Mouse (Mus musculus) lung, adult 2 months (tissue): ENCODE measurements at regions not wholly inside any gene's neighbourhood (a gene's known extent, or its start where the extent isn't known, plus 50 kb on each side); places are given as distances from the start of the nearest gene placed in this dataset.

Source experiments
- CTCF ChIP-seq: fragments of 200-500 bp; IDR thresholded peaks from 2 replicates; pipeline ENCODE4 v1.5.1; 2011; ENCODE audit warnings: mild to moderate bottlenecking, low read length, control low read depth; ENCODE audit not compliant: insufficient read depth
- POLR2A ChIP-seq: fragments of 200-500 bp; IDR thresholded peaks from 2 replicates; pipeline ENCODE4 v1.6.1; 2011; ENCODE audit warnings: low read depth, mild to moderate bottlenecking, control low read depth, low read length, borderline replicate concordance; ENCODE audit errors: extremely low read depth

DNA sequence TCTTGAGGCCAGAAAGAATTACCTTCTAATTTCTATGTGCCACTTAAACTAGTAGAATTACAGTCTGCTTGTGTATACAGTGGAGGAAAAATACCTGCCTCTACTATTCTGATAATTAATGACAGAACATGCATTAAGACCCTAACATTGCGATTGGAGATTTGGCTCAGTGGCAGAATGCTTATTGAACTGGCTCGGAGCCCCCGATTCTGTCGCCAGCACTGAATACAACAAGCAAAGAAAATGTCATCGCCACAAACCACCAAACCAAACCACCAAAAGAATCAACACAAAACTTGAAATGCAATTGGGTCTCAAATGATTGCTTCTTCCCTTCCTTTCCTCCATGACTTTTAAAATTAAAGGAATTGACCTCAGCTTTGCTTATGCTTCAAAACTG, 122.9 kb upstream of the Emcn start:
- no peak for TF ChIP-seq CTCF
- TF ChIP-seq POLR2A: no peak
